Mouse (Mus musculus): Measurements from ENCODE around the gene Ttc29.

Gene Ttc29

GRCm38 (mm10) chr8:78213074-78213473 is at the start of gene Ttc29:
TSS of gene Ttc29 (plus strand) at chr8:78213297.
- peak; percentile 97 for DNase-seq (ENCODE audit: low read depth, low spot score)

DNA sequence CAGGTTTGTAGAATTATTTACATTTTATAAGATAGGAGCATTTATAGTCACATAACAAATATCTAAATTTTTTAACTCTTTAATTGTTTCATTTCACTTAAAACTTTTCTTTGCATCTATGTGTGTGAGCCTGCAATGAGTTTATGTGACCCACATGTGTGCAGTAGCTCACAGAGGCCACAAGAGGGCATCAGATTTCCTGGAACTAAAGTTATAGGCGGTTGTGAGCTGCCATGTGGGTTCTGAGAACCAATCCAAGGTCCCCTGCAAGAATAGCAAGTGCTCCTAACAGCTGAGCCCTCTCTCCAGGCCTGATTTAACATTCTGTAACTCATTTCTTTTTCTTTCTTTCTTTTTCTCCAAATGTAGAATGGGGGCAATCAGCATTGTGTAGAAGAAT is 41.7 kb upstream of the Ttc29 start:
- DNase-seq (ENCODE audit: low read depth, low spot score): no peak

GRCm38 (mm10) chr8:78182654-78183053 is 30.4 kb upstream of the Ttc29 start:
- DNase-seq (ENCODE audit: low read depth, low spot score): no peak

DNA sequence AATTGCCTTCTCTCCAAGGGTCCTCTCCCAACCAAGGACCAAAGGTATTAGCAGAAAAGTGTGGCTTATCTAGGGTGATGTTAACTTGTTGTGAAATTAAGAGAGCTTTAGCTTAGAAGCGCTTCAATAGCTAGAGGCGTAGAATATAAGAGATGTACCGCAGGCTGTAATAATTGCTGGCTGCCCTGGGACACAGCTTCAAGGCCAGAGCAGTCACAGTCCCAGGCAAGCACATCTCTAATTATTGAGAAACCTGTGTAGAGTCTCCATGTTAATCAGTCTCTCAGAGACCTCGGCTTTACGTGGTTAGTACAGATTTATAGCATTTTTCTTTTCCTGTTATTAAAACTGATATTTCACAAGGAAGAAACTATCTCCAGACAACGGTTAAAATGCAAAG is 29.7 kb upstream of the Ttc29 start:
- DNase-seq (ENCODE audit: low read depth, low spot score): no peak

DNA sequence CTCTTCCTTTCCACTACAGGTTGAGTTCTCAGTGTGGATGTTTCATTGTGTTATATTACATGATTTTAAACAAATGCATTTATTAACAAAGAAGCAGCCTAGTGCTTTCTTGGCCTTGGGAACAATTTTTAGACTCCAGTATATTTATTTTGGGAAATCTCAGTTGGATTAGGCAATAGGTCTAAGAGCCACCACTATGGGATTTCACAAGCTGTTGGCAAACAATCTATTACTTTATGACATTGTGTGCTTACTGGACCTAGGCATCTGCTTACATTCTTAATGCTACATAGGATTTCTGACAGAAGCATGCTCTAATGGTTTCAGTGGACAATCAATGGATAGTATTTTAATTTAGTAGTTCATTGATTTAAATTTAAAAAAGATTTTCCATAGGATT is 26.0 kb upstream of the Ttc29 start:
- no peak for DNase-seq (ENCODE audit: low read depth, low spot score)

DNA sequence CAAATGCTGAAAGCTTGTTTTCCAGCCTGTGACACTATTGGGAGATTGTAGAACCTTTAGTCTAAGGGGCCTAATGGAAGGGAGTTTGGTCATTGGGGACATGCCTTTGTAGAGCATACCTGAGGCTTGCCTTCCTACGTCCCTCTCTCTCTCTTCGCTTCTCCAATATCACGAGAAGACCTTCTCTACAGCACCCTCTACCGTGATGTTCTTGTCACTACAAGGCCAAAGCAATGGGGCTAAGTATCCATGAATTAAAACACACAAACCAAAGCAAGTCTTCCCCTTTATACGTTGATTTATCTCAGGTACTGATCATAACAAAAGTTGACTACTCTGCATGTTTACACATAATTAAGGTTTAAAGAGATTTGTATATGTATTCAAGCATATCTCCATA is 8.9 kb upstream of the Ttc29 start:
- peak; percentile 31 for DNase-seq (ENCODE audit: low read depth, low spot score)

DNA sequence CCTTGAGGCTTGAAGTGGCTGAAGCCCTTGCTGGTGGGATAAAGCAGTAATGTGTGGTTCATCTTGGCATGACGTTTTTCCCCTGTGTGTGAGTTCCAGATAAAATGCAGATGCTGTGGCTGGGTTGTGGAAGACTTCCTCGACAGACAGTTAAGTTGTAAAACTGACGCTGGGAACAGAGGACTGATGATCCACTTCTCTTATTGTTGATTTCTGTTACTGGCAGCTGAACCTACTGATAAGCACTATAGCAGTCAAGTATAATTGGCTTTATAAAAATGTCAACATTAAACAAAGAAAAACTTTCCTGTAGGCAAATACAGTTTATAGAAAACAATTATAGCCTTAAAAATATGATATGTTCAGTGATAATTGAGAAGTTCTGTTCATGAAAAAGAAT is 2.7 kb upstream of the Ttc29 start:
- no peak for DNase-seq (ENCODE audit: low read depth, low spot score)

GRCm38 (mm10) chr8:78214645-78215044 is 1.5 kb downstream of the Ttc29 start:
- DNase-seq (ENCODE audit: low read depth, low spot score): no peak

DNA sequence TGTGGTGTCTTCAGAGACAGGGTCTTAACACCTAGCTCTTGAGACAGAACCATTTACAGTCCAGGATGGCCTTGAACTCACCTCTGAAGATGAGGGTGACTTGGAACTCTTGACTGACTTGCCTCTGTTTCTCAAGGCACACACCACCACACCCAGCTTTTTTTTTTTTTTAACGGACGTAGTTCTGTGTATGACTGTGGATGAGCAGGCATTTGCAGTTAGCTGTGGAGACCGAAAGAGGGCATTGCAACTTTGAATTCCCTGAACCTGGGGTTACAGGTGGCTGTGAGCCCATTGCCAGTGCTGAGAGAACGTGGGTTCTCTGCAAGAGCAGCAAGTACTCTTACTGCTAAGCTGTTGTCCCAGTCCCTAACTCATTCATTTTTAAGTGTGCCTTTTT is 13.0 kb downstream of the Ttc29 start:
- peak; percentile 7 for DNase-seq (ENCODE audit: low read depth, low spot score)

GRCm38 (mm10) chr8:78230721-78231120 is 17.6 kb downstream of the Ttc29 start:
- DNase-seq (ENCODE audit: low read depth, low spot score): no peak

DNA sequence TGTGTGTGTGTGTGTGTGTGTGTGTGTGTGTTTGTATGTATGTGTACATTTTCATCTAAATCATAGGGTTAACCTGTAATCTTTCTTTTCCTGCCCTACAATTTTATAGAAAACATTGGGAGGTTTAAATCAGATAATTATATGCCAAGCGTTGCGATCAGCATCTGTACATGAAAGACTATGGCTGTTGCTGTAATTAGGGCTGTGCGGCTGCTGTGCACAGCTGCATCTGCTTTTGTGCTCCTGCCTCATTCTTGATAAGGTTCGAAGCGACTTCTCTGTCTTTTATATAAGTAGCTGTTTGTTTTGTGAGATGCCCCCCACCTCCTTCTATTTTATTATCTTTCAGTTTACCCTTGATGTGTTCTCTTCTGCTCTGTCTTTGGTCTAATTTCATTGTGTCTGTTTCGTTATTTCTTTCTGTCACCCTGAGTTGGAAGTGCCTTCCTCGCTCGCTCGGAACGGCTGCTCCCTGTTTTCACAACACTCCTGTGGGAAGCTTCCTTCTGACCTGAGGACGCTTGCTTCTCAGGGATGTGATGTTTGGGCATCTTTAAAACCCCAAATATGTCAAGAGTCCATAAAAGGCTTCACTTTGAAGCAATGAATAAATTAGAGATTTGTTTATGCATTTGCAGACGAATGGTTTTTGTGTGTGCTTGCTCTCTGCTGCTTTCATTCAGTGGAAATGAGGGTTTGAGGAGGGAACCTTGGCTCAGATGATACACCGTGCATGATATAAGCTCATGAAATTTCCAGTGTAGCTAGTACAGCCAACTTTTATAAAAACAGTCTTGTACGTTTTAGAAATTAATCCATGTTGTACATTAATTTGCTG is 20.0 kb downstream of the Ttc29 start:
- DNase-seq (ENCODE audit: low read depth, low spot score): no peak

- no peak for DNase-seq (ENCODE audit: low read depth, low spot score)
Observed at GRCm38 (mm10) chr8:78233708-78234201, 20.7 kb downstream of the Ttc29 start.

DNA sequence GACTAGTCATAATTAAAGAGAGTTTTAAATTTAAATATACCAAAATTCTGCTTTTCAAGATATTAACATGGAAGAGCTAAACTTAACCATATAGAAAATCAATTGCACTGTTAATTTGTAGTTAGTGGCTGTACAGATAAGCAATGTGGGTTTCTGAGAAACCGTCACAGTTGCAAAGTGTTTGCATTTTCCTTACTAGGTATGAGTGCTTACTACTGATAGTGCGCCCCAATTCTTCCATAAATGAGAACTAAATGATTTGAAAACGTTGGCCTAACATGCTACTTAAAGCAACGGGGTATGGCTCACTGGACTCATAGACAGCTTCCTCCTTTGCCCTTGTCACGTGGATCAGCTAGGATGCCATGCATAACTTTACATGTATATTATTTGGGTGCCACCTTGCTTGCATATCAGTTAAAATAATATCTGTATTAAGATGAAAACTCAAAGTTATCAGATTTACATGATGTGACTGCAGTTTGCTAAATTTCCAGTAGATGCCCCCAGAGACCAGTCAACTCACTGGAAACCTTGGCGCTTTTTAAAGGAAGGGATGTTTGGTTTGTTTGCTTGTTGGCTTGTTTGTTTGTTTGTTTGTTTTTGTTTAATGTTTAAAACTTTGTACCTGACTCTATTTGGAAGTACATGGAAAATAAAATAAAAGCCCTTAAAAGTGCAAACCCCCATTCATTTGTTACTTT is 25.0 kb downstream of the Ttc29 start:
- no peak for DNase-seq (ENCODE audit: low read depth, low spot score)

DNA sequence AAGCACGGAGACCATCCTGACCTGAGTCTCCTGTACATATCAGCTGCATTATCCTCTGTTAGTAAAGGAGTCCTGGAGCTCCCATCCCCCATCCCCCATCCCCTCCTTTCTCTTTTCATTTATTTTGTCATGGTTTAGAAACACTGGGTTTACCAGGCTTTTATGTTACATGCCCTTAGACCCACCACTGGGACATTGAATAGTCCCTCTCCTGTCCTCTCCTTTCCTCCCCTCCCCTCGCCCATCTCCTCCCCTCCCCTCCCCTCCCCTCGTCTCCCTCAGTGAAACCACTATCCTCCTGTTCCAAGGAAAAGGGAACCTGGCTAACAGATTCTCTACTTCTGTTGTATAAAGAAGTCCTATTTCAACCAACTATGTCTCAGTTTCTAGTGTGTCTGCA is 38.0 kb downstream of the Ttc29 start:
- no peak for DNase-seq (ENCODE audit: low read depth, low spot score)

GRCm38 (mm10) chr8:78254374-78254773 is 41.3 kb downstream of the Ttc29 start:
- no peak for DNase-seq (ENCODE audit: low read depth, low spot score)

DNA sequence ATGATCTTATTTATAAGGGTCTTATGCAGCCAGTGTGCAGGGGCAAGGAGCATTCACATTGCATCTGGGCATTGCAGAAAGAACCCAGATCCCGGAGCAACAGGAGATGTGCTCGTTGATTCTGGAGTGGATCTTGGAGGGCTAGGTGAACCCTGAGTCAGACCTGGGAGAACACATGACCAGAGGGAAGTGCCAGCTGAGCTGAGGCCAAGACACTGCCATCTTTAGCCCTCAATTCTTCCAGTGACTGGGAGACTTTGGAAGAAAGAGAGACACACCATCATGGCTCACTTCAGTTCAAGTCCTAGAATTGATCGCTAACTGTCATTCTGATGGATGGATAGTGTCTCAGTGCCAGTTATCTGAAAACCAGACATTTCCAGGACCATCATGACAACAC is 41.9 kb downstream of the Ttc29 start:
- no peak for DNase-seq (ENCODE audit: low read depth, low spot score)

DNA sequence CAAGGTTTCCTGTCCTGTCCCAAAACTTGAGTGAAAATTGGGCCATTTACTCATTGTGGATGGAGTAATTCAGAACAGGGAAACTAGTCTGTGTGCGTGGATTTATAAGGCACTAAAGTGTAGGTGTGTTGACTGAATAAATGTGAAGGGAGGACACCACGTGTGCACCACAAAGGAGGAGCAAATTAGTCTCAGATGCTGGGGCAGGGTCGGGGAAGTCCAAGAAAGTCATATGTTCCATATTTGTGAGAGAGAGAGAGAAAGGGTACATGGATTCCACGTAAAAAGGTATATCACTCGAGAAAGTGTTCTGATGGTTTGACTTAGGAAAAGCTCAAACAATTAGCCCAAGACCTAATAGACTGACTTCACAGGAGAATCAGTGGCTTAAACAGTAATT is 52.4 kb downstream of the Ttc29 start:
- no peak for DNase-seq (ENCODE audit: low read depth, low spot score)

DNA sequence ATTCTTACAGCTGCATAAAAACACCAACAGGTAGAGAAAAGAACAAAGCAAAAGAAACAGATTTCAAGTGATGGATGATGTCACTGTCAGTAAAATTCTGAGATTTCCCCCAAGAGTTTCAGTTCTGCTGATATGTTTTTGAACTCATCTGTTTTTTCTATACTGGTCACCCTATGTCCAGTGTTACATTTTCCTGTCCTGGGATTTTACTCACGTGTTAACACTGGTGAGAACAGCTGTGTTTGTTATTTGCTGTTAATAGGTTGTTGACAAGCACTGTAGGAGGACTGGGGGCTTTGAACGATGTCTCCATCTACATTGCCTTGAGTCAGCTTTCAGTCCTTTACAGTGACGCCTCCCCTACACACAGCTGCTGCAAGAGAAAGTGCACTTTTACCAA is 53.1 kb downstream of the Ttc29 start:
- DNase-seq (ENCODE audit: low read depth, low spot score): no peak

DNA sequence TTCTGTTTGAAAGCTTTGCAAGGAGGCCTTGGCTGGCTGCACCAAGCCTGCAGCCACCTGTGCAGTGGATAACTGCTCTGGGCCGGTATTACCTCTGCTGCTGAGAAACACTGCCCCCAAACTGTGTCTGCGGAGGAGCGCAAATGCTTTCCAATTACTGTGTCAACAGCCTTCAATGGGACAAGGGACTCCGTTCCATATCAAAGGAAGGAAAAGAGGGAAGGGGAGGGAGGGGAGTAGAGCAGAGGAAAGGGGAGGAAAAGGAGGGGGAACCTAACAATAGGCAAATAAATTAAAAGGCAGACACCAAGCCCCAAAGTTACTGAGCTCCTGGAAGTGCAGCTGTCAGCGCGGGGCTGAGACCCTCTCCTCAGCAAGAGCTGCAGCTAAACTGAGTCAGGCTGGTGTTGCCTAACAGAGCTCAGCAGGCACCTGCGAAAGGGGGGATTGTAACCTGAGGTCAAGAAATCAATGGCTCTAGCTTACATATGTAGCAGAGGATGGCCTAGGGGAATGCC is 54.9 kb downstream of the Ttc29 start:
- DNase-seq (ENCODE audit: low read depth, low spot score): peak; percentile 55

- no peak for DNase-seq (ENCODE audit: low read depth, low spot score)
Observed at GRCm38 (mm10) chr8:78269281-78269680, 56.2 kb downstream of the Ttc29 start.

GRCm38 (mm10) chr8:78271391-78271790 is 58.3 kb downstream of the Ttc29 start:
- DNase-seq (ENCODE audit: low read depth, low spot score): no peak

DNA sequence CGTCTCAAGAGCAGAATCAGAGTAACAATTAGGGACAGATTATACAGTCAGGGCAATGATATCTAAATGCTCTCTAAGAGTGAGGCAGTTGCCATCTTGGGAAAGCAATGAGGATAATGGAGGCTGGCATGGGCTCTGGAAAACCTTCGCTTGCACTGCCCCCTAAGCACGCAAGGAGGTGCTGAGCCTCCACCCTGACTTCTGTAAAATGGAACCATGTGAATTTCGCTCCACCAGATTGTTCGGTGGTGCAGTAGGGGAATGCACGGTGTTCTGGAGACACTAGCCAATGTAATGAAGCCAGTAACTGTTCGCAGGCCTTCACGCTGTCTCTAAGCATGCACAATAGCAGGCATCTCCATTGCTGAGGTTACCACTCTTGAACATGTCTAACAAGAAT is 63.0 kb downstream of the Ttc29 start:
- no peak for DNase-seq (ENCODE audit: low read depth, low spot score)

DNA sequence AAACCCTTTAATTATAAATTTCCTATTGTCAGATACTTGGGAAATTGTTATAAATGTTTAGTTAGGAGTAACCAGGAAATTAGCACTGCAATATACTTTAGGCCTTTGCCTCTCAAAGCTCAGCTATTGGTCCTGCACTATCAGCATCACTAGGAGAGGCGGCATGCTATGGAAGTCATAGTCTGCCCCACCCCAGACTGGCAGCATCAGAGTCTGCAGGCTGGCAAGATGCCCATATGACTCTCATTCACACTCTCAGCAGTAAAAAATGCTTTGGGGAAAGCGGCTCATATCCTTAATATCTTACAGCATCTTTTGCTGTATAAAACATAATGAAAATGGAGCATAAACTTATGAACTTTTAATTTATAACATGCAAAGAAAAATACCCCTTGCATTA is 64.3 kb downstream of the Ttc29 start:
- DNase-seq (ENCODE audit: low read depth, low spot score): no peak

Data from WW6 (cell line).